Mouse (Mus musculus) olfactory bulb, adult 2 months (tissue): ENCODE results near the gene Slc28a3. TPM values are rescaled to one million over a fixed set of nuclear protein-coding genes. Genes with fewer than 3 reads are reported as not detected.

Experiments used
- H3K27ac ChIP-seq: fragments of 200-500 bp; 2 replicates; pipeline ENCODE4 v1.5.1; 2012; ENCODE audit warnings: low read depth, low read length; ENCODE audit not compliant: insufficient read depth
- H3K4me1 ChIP-seq: fragments of 200-500 bp; 2 replicates; pipeline ENCODE4 v1.6.1; 2012; ENCODE audit warnings: low read length; ENCODE audit not compliant: control insufficient read depth, insufficient read depth
- H3K4me3 ChIP-seq: fragments of 200-500 bp; 2 replicates; pipeline ENCODE4 v1.5.1; 2012; ENCODE audit warnings: mild to moderate bottlenecking, low read depth, low read length, moderate library complexity; ENCODE audit not compliant: insufficient read depth
- CTCF ChIP-seq: fragments of 200-500 bp; IDR thresholded peaks from 2 replicates; pipeline ENCODE4 v1.5.1; 2012; ENCODE audit warnings: low read depth, mild to moderate bottlenecking, low read length, moderate library complexity; ENCODE audit not compliant: insufficient read depth
- POLR2A ChIP-seq: fragments of 200-500 bp; IDR thresholded peaks from 2 replicates; pipeline ENCODE4 v1.6.1; 2012; ENCODE audit warnings: mild to moderate bottlenecking, low read depth, low read length, moderate library complexity; ENCODE audit not compliant: insufficient read depth
- WGBS: fragments of 180-500 bp; shearing (Covaris S2); methylation state at CpG from one replicate; pipeline ENCODE4 v1.1.7; 2018; 5-methylcytosine and 5-hydroxymethylcytosine counted together
- polyA plus RNA-seq: library from polyadenylated mRNA; stranded (reverse); fragments of >200 nt; gene quantifications from 2 replicates; pipeline ENCODE4 v1.2.4, GENCODE M21; 2012; ENCODE audit warnings: low replicate concordance; ENCODE audit not compliant: missing spikeins, insufficient read depth, insufficient read length

Slc28a3 gene
- polyA plus RNA-seq, 1 experiment: not detected

DNA sequence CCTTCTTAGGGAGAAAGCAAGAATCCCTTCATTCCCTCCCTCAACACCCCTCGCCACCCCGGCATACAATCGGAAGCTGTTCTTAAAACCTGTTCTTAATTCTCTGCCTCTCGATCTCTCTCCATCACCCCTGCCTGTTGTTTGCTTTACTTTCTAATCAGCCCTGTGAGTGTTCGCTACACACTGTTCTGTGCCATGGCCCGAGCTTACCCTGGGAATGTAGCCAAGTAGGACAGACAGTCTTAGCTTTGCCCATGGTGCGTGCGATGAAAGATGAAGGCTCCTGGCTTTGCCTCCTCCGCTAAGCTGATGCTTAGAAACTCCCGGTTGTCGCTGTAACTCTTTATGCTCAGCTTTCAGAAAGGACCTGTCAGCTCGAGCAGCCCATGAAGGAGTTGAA lies 112.9 kb downstream of the Slc28a3 start:
- WGBS: 41% methylated on average over 12 of the region's 12 CpGs
- Histone ChIP-seq H3K4me1 (peaks cover 6% of the 10 kb centered on the region), H3K4me3 (no peak overlapping the region), H3K27ac (no peak overlapping the region)
- TF ChIP-seq POLR2A (no peak), CTCF (no peak)

Other genes with a start within 250 kb of the Slc28a3 start
- not detected in 2 replicates for gene 2210016F16Rik, start 225.7 kb downstream of the Slc28a3 start, polyA plus RNA-seq
- gene Rmi1, start 208.6 kb downstream of the Slc28a3 start, polyA plus RNA-seq: not detected in 2 replicates
- gene Hnrnpk, start 207.5 kb downstream of the Slc28a3 start, polyA plus RNA-seq: 1,477 and 1,573 TPM in 2 replicates
- gene Ntrk2, start 195.7 kb upstream of the Slc28a3 start, polyA plus RNA-seq: 159 and 204 TPM in 2 replicates